Mouse (Mus musculus) myocyte (in vitro differentiated cells): ENCODE data around the gene Gm10518.

Experiments used
- CEBPB ChIP-seq: IDR thresholded peaks from 2 replicates; pipeline ENCODE4 v1.6.1; 2011; ENCODE audit warnings: mild to moderate bottlenecking, moderate library complexity; ENCODE audit not compliant: poor library complexity, insufficient read depth, severe bottlenecking
- E2F4 ChIP-seq: IDR thresholded peaks from one replicate; pipeline ENCODE4 v1.6.1; 2011; ENCODE audit warnings: mild to moderate bottlenecking, control low read depth, moderate library complexity; ENCODE audit not compliant: insufficient read depth
- MAX ChIP-seq: IDR thresholded peaks from one replicate; pipeline ENCODE4 v1.6.1; 2011; ENCODE audit warnings: low read depth, mild to moderate bottlenecking, control low read depth
- MYOG ChIP-seq, 3 experiments: IDR thresholded peaks; one replicate each; pipeline ENCODE4 v1.6.1; 2011; ENCODE audit warnings: control low read depth in 2 of 3, low read depth in 2 of 3, mild to moderate bottlenecking in 2 of 3; ENCODE audit not compliant: insufficient read length in 2 of 3, control insufficient read depth in 1 of 3, insufficient read depth in 1 of 3
- POLR2A ChIP-seq: IDR thresholded peaks from one replicate; pipeline ENCODE4 v1.6.1; 2011; ENCODE audit warnings: low read depth, mild to moderate bottlenecking, control low read depth, moderate library complexity; ENCODE audit not compliant: insufficient read length
- REST ChIP-seq: IDR thresholded peaks from one replicate; pipeline ENCODE4 v1.6.1; 2011; ENCODE audit warnings: mild to moderate bottlenecking, control low read depth, moderate library complexity; ENCODE audit not compliant: insufficient read depth, insufficient read length
- TCF12 ChIP-seq: IDR thresholded peaks from one replicate; pipeline ENCODE4 v1.6.1; 2011; ENCODE audit warnings: mild to moderate bottlenecking, control low read depth; ENCODE audit not compliant: poor library complexity, insufficient read depth, severe bottlenecking
- USF1 ChIP-seq: IDR thresholded peaks from one replicate; pipeline ENCODE4 v1.6.1; 2011; ENCODE audit warnings: low read depth, mild to moderate bottlenecking, control low read depth, moderate library complexity

DNA sequence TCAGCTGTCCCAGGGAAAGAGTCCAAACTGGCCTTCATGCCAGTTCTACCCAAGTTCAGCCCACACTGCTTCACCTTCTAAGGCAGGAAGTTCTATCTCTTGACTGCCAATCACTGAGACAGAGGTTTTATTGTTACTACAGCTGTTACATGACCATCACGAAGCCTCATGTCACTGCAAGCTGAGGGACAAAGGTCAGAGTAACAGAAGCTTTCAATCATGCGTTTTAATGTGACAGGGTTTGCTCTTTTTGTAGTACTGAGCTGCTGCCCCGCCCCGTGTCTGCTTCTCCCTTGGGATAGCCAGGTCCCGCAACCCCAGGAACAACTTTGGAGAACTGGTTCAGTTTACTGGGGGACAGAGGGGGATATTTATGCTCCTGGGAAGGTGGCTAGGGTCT is 21.4 kb downstream of the Gm10518 start:
- TF ChIP-seq USF1 (no peak), POLR2A (no peak), MYOG (IDR thresholded peaks at IDR 0.05; ENCODE audit: control insufficient read depth in 1 of 3, insufficient read depth in 1 of 3, insufficient read length in 2 of 3, low read depth in 2 of 3) (no peak), TCF12 (no peak), MAX (no peak), E2F4 (no peak), CEBPB (no peak), REST (no peak)
